Mouse (Mus musculus): ENCODE results near the gene Btg1.

DNA sequence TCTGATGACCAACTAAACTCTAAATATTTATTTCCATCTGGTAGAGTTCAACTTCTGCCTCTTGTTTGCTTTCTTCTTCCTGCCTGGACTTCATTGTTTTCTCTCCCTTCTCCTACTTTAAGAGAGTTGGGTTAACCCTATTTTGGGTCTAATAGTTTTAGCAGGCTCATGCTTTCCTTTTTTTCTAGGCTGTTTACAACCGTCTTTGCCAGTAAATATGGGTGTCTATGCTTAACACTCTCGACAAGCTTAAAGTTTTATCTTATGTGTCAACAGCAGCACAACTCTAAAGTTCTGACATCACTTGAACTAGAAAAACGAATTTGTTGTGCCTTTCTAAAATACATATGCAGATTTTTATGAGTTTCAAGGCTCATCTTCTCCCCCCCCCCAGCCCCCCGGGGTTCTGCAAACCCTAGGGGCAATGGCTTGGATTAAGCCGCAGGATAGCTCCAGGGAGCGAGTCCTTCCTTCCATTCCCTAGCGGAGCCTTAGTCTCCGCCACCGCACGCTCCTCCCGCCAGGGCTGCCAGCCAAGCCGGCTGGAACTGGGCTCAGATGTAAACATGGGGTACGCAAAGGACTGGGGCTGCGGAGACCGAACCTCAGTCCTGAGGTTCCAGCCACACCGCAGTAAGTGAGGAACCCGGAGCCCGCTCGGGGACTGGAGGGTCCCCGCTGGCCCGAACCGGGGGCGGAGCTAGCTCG lies 651 bp upstream of the Btg1 start:
- TF ChIP-seq CTCF (IDR thresholded peaks at IDR 0.05; ENCODE audit: low read depth, low read length) (no peak), POLR2A (IDR thresholded peaks at IDR 0.05; ENCODE audit: insufficient read depth, low read length) (no peak), EP300 (IDR thresholded peaks at IDR 0.05; ENCODE audit: insufficient read depth, low read depth, low read length) (no peak)

All from ES-Bruce4 (cell line).